In the genomic region with DNA sequence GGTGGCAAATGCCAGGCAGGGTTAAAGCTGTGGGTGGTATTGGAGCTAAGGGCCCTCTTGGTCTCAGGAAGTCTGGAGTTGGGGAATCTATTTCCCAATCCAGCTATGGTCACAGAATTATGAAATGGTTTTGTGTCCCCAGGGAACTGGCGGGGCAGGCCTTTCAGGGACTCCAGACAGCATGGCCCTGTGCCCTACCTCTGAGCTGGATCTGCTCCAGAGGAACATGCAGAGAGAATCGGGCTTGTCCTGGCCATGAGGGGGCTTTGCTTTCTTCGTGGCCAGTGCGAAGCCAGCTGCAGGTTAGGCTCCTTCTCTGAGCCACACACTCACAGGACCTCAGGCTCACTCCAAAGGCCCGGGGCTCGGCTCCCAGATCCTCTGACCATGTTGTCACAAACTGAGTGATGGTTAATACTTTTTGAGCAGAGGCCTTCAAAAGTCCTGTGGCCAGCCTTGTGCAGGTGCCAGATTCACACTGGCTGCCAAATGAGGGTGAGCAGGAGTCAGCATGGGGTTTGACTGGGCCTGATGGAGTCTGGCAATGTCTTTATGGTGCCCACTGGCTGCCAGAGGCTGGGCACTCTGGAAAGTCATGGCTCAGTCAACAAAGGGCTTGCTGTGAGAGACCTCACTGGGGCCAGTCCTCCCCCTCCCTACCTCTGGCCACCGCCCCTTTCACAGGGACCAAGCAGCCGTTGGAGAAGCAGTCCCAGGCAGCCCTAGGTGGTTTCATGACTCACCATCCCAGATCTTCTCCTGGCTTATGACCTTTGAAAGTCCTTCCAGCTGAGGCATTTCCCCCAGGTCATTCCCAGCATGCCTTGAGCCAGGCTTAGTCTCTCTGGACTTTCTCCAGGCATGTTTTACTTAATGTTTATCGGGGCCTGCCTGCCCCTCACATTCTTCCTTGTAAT, we compare ENCODE assay signal across 8 mouse cellular contexts. TPM values are rescaled to one million over a fixed set of nuclear protein-coding genes. Genes with fewer than 3 reads are reported as not detected.
DNase-seq lines count a peak whose midpoint lies in the region; ATAC-seq and TF ChIP-seq lines count a peak whose summit lies in the region.

No protein-coding gene starts in this region.

- no peaks in the 10 kb centered on the region for H3K9me3 ChIP-seq in stomach, embryonic 15.5 days

- no peak overlapping the region for H3K9ac ChIP-seq in stomach, embryonic 15.5 days

- no peak for TF ChIP-seq CTCF in lung, adult 2 months (IDR thresholded peaks at IDR 0.05; ENCODE audit: insufficient read depth, low read length)

- peaks cover 5% of the 10 kb centered on the region; the same call in 1 of the 2 replicates for H3K4me1 ChIP-seq in lung, adult 2 months (ENCODE audit: control insufficient read depth, insufficient read depth, low read length)
- peaks cover 11% of the 10 kb centered on the region for H3K4me1 ChIP-seq in stomach, embryonic 15.5 days

- 51% methylated on average over 9 of the region's 9 CpGs for WGBS in lung, adult 2 months
- WGBS in stomach, embryonic 15.5 days, result 56% methylated on average over 9 of the region's 9 CpGs

- no peak overlapping the region for H3K4me3 ChIP-seq in lung, adult 2 months (replicated peaks; ENCODE audit: extremely low read depth, low read depth, low read length)
- no peak overlapping the region for H3K4me3 ChIP-seq in stomach, embryonic 15.5 days (replicated peaks)

- H3K27me3 ChIP-seq in stomach, embryonic 15.5 days (replicated peaks), result no peaks in the 10 kb centered on the region

- no peak for TF ChIP-seq POLR2A in lung, adult 2 months (IDR thresholded peaks at IDR 0.05; ENCODE audit: borderline replicate concordance, extremely low read depth, low read depth, low read length)

- no peaks in the 10 kb centered on the region for H3K36me3 ChIP-seq in stomach, embryonic 15.5 days

- ATAC-seq in stomach, embryonic 15.5 days (ENCODE audit: insufficient read depth, low FRiP score, low read depth), result 0 out of 2 replicates have a peak, but pooled peaks have one; percentile 16

- peak; percentile 65 to 82 for DNase-seq in lung, adult 18-20 months
- DNase-seq in lung, adult 2 months, result no peak
- DNase-seq in adrenal gland, postnatal 25 days, result peak; percentile 69
- peak; percentile 61 for DNase-seq in heart, postnatal 4 days
- DNase-seq in left cerebral cortex, adult 8-10 months (ENCODE audit: low spot score in 2 of 2), result no peak
- no peak for DNase-seq in layer of hippocampus, postnatal 36 days
- no peak for DNase-seq in frontal cortex, postnatal 10 days (ENCODE audit: low spot score in 2 of 2)

- H3K4me2 ChIP-seq in stomach, embryonic 15.5 days, result no peak overlapping the region

- H3K27ac ChIP-seq in stomach, embryonic 15.5 days, result no peak overlapping the region

RNA-seq across cellular contexts. Expression of a gene that starts 4.9 kb away (rescaled TPM):
- 96.2 and 97.7 TPM in 2 replicates for polyA plus RNA-seq in lung, adult 2 months (2012; rRNA removed)
- total RNA-seq in adrenal gland, postnatal 25 days (2021), result 34.2 and 78.1 TPM in 2 replicates
- 10 to 100 TPM; 53.5 to 57.3 TPM for total RNA-seq in heart, postnatal 4 days (2021)
- polyA plus RNA-seq in stomach, embryonic 15.5 days (2015; fragmentation: Nextera tagmentation; extraction: Ambion mirVana), result 7.3 and 7.5 TPM in 2 replicates
- 10 to 100 TPM; 34.3 to 67.8 (median 49.6) TPM for total RNA-seq in left cerebral cortex, adult 8-10 months (2022)
- 10 to 100 TPM; 20.3 to 23.2 TPM for total RNA-seq in layer of hippocampus, postnatal 36 days (2021)

Comparison
In these comparisons a context has a peak if more than half of its experiments do, and no peak if none do; other contexts are left out.
1. DNase-seq: peak in lung, adult 18-20 months (2 of 2), adrenal gland, postnatal 25 days (single experiment) and heart, postnatal 4 days (single experiment); none in lung, adult 2 months (single experiment), left cerebral cortex, adult 8-10 months (0 of 2), layer of hippocampus, postnatal 36 days (0 of 2) and frontal cortex, postnatal 10 days (0 of 2).